Mouse (Mus musculus) embryonic facial prominence, embryonic 14.5 days (tissue): Measurements from ENCODE around the gene Erbb3. TPM values are rescaled to one million over a fixed set of nuclear protein-coding genes. Genes with fewer than 3 reads are reported as not detected.
"Not testable (repeated sequence)": the region's sequence is repeated elsewhere in the genome, so short reads cannot be mapped to it uniquely, and the experiment has no call there.

Experiments
- ATAC-seq: fragments of 200-750 bp; cut with Nextera tagmentation; 2 replicates; pipeline ENCODE4 v1.8.0; 2017; ENCODE audit warnings: low read depth, moderate number of reproducible peaks, moderate TSS enrichment
- DNase-seq: peaks from one replicate; pipeline ENCODE4 v3.0.0-alpha.2; 2015; ENCODE audit warnings: low spot score
- H3K27ac ChIP-seq: fragments of 300-500 bp; sonication (generic); replicated peaks from 2 replicates; pipeline ENCODE4 v1.5.1; 2014; ENCODE audit warnings: low read depth, mild to moderate bottlenecking, low read length, moderate library complexity
- H3K27me3 ChIP-seq: fragments of 300-500 bp; sonication (generic); replicated peaks from 2 replicates; pipeline ENCODE4 v1.6.1; 2014; ENCODE audit warnings: low read length; ENCODE audit not compliant: control insufficient read depth, insufficient read depth
- H3K36me3 ChIP-seq: fragments of 300-500 bp; sonication (generic); 2 replicates; pipeline ENCODE4 v1.6.1; 2014; ENCODE audit warnings: low read length, mixed read lengths; ENCODE audit not compliant: control insufficient read depth, insufficient read depth
- H3K4me1 ChIP-seq: fragments of 300-500 bp; sonication (generic); 2 replicates; pipeline ENCODE4 v1.6.1; 2014; ENCODE audit warnings: antibody characterized with exemption, low read length; ENCODE audit not compliant: control insufficient read depth, insufficient read depth
- H3K4me2 ChIP-seq: fragments of 300-500 bp; sonication (generic); 2 replicates; pipeline ENCODE4 v1.6.1; 2014; ENCODE audit warnings: low read depth, mild to moderate bottlenecking, low read length, moderate library complexity, mixed read lengths
- H3K4me3 ChIP-seq: fragments of 300-500 bp; sonication (generic); 2 replicates; pipeline ENCODE4 v1.5.1; 2014; ENCODE audit warnings: low read depth, mild to moderate bottlenecking, low read length
- H3K9ac ChIP-seq: fragments of 300-500 bp; sonication (generic); 2 replicates; pipeline ENCODE4 v1.6.1; 2014; ENCODE audit warnings: low read depth, mild to moderate bottlenecking, low read length, moderate library complexity, mixed read lengths
- H3K9me3 ChIP-seq: fragments of 300-500 bp; sonication (generic); 2 replicates; pipeline ENCODE4 v1.6.1; 2016; ENCODE audit warnings: low read length; ENCODE audit not compliant: control insufficient read depth
- WGBS: fragments of 180-500 bp; shearing (Covaris S2); extraction: QIAGEN DNeasy Blood & Tissue Kit; methylation state at CpG from one replicate; pipeline ENCODE4 v1.1.7; 2014; 5-methylcytosine and 5-hydroxymethylcytosine counted together
- polyA plus RNA-seq: library from polyadenylated mRNA; unstranded; fragments of >200 nt; fragmentation: Nextera tagmentation; extraction: Ambion mirVana; gene quantifications from 2 replicates; pipeline ENCODE4 v1.2.1, GENCODE M21; 2014

The Erbb3 gene
- polyA plus RNA-seq, 1 experiment from 2014 or later: 22.7 TPM

GRCm38 (mm10) chr10:128548051-128548791, 41.2 kb downstream of the Erbb3 start:
- not testable (repeated sequence) for H3K27me3 ChIP-seq, DNase-seq, H3K4me1 ChIP-seq, ATAC-seq, H3K9me3 ChIP-seq
- under 1% methylated on average over 19 of the region's 30 CpGs for WGBS
- Histone ChIP-seq H3K27ac (peak overlapping the region; percentile 99), H3K4me2 (peak overlapping the region; percentile 85), H3K9ac (peak overlapping the region; percentile 99), H3K4me3 (peak overlapping the region; percentile 83), H3K36me3 (peaks cover 27% of the 10 kb centered on the region)

- ATAC-seq: peak; percentile 94
- H3K4me2 ChIP-seq: peak within 1 kb of the TSS; percentile 85
- no peaks in the 10 kb centered on the region for H3K9me3 ChIP-seq
- H3K4me1 ChIP-seq: no peaks in the 10 kb centered on the region
- peak within 1 kb of the TSS; percentile 99 for H3K27ac ChIP-seq
- peak; percentile 100 for DNase-seq
- peak within 1 kb of the TSS; percentile 99 for H3K9ac ChIP-seq
- H3K27me3 ChIP-seq: no peaks in the 10 kb centered on the region
- H3K36me3 ChIP-seq: peaks cover 34% of the 10 kb centered on the region
- 0% methylated on average over 27 of the region's 50 CpGs for WGBS
- H3K4me3 ChIP-seq: peak within 1 kb of the TSS; percentile 83
These were observed 42.0 kb downstream of the Erbb3 start, which contains the start of gene Zc3h10 for GRCm38 (mm10) chr10:128547361-128548032. Gene Zc3h10 (minus strand): TSS chr10:128547774.

GRCm38 (mm10) chr10:128546787-128547186, 42.7 kb downstream of the Erbb3 start:
- peak overlapping the region; percentile 85 for H3K4me2 ChIP-seq
- WGBS: 17% methylated on average over 7 of the region's 7 CpGs

GRCm38 (mm10) chr10:128546361-128546760, 43.1 kb downstream of the Erbb3 start:
- H3K27ac ChIP-seq: peak overlapping the region; percentile 99
- peak overlapping the region; percentile 99 for H3K9ac ChIP-seq
- WGBS: 14% methylated on average over 4 of the region's 4 CpGs
- H3K36me3 ChIP-seq: peaks cover 41% of the 10 kb centered on the region
- no peaks in the 10 kb centered on the region for H3K4me1 ChIP-seq
- no peaks in the 10 kb centered on the region for H3K27me3 ChIP-seq
- peak overlapping the region; percentile 83 for H3K4me3 ChIP-seq
- no peaks in the 10 kb centered on the region for H3K9me3 ChIP-seq
- DNase-seq (peak; percentile 91), ATAC-seq (no peak)
- peak overlapping the region; percentile 85 for H3K4me2 ChIP-seq

More at GRCm38 (mm10) chr10:128546787-128547186, 42.7 kb downstream of the Erbb3 start:
- H3K27me3 ChIP-seq: no peaks in the 10 kb centered on the region
- peaks cover 39% of the 10 kb centered on the region for H3K36me3 ChIP-seq
- H3K9me3 ChIP-seq: no peaks in the 10 kb centered on the region
- peak overlapping the region; percentile 83 for H3K4me3 ChIP-seq
- ATAC-seq (no peak), DNase-seq (no peak)
- H3K27ac ChIP-seq: peak overlapping the region; percentile 99
- H3K9ac ChIP-seq: peak overlapping the region; percentile 99
- no peaks in the 10 kb centered on the region for H3K4me1 ChIP-seq

- Histone ChIP-seq H3K4me2 (no peak overlapping the region), H3K27me3 (no peaks in the 10 kb centered on the region), H3K27ac (no peak overlapping the region), H3K4me1 (no peaks in the 10 kb centered on the region), H3K9ac (no peak overlapping the region), H3K36me3 (peaks cover 44% of the 10 kb centered on the region), H3K9me3 (no peaks in the 10 kb centered on the region), H3K4me3 (no peak overlapping the region)
- WGBS: 82% methylated on average over 3 of the region's 3 CpGs
- ATAC-seq (no peak), DNase-seq (no peak)
These were observed 43.9 kb downstream of the Erbb3 start for GRCm38 (mm10) chr10:128545570-128545898.

GRCm38 (mm10) chr10:128544674-128545569, 44.5 kb downstream of the Erbb3 start:
- no peaks in the 10 kb centered on the region for H3K4me1 ChIP-seq
- no peaks in the 10 kb centered on the region for H3K27me3 ChIP-seq
- no peak overlapping the region for H3K27ac ChIP-seq
- H3K9me3 ChIP-seq: no peaks in the 10 kb centered on the region
- H3K9ac ChIP-seq: no peak overlapping the region
- no peak for DNase-seq
- 94% methylated on average over 37 of the region's 37 CpGs for WGBS
- H3K4me2 ChIP-seq: no peak overlapping the region
- H3K36me3 ChIP-seq: peaks cover 44% of the 10 kb centered on the region
- H3K4me3 ChIP-seq: no peak overlapping the region
- no peak for ATAC-seq

GRCm38 (mm10) chr10:128544151-128544657, 45.2 kb downstream of the Erbb3 start:
- 96% methylated on average over 15 of the region's 15 CpGs for WGBS
- no peaks in the 10 kb centered on the region for H3K27me3 ChIP-seq

GRCm38 (mm10) chr10:128543100-128543499, 46.4 kb downstream of the Erbb3 start:
- H3K9ac ChIP-seq: no peak overlapping the region
- no peak for ATAC-seq
- no peak for DNase-seq
- H3K4me2 ChIP-seq: no peak overlapping the region
- H3K4me3 ChIP-seq: no peak overlapping the region
- H3K9me3 ChIP-seq: no peaks in the 10 kb centered on the region
- no peak overlapping the region for H3K27ac ChIP-seq
- no peaks in the 10 kb centered on the region for H3K4me1 ChIP-seq
- 76% methylated on average over 2 of the region's 2 CpGs for WGBS
- no peaks in the 10 kb centered on the region for H3K27me3 ChIP-seq
- peaks cover 44% of the 10 kb centered on the region for H3K36me3 ChIP-seq

More at GRCm38 (mm10) chr10:128544151-128544657, 45.2 kb downstream of the Erbb3 start:
- ATAC-seq (no peak), DNase-seq (no peak)
- Histone ChIP-seq H3K9ac (peak overlapping the region; percentile 34; the same call in 1 of the 2 replicates), H3K9me3 (no peaks in the 10 kb centered on the region), H3K4me2 (no peak overlapping the region), H3K4me3 (no peak overlapping the region), H3K27ac (no peak overlapping the region), H3K4me1 (no peaks in the 10 kb centered on the region), H3K36me3 (peaks cover 44% of the 10 kb centered on the region)
